Mouse (Mus musculus) midbrain, embryonic 16.5 days (tissue): ENCODE measurements around the gene Rorc. TPM values are rescaled to one million over a fixed set of nuclear protein-coding genes. Genes with fewer than 3 reads are reported as not detected.

Source experiments
- ATAC-seq: fragments of 200-750 bp; cut with Nextera tagmentation; 2 replicates; pipeline ENCODE4 v1.8.0; 2017; ENCODE audit warnings: moderate TSS enrichment
- H3K27ac ChIP-seq: fragments of 300-500 bp; sonication (generic); 2 replicates; pipeline ENCODE4 v1.5.1; 2014; ENCODE audit warnings: mild to moderate bottlenecking, low read length, mixed read lengths
- H3K27me3 ChIP-seq: fragments of 300-500 bp; sonication (generic); 2 replicates; pipeline ENCODE4 v1.6.1; 2014; ENCODE audit warnings: low read depth, low read length, mixed read lengths; ENCODE audit not compliant: control insufficient read depth, insufficient read depth
- H3K36me3 ChIP-seq: fragments of 300-500 bp; sonication (generic); 2 replicates; pipeline ENCODE4 v1.6.1; 2014; ENCODE audit warnings: mild to moderate bottlenecking, low read length, moderate library complexity, mixed read lengths; ENCODE audit not compliant: control insufficient read depth, insufficient read depth
- H3K4me1 ChIP-seq: fragments of 300-500 bp; sonication (generic); 2 replicates; pipeline ENCODE4 v1.6.1; 2014; ENCODE audit warnings: mild to moderate bottlenecking, low read length, mixed read lengths; ENCODE audit not compliant: control insufficient read depth, insufficient read depth
- H3K4me2 ChIP-seq: fragments of 300-500 bp; sonication (generic); 2 replicates; pipeline ENCODE4 v1.6.1; 2014; ENCODE audit warnings: mild to moderate bottlenecking, low read length, mixed read lengths
- H3K4me3 ChIP-seq: fragments of 300-500 bp; sonication (generic); 2 replicates; pipeline ENCODE4 v1.5.1; 2014; ENCODE audit warnings: low read depth, mild to moderate bottlenecking, low read length, moderate library complexity, mixed read lengths
- H3K9ac ChIP-seq: fragments of 300-500 bp; sonication (generic); 2 replicates; pipeline ENCODE4 v1.6.1; 2014; ENCODE audit warnings: low read depth, low read length, mixed read lengths
- H3K9me3 ChIP-seq: fragments of 300-500 bp; sonication (generic); replicated peaks from 2 replicates; pipeline ENCODE4 v1.6.1; 2014; ENCODE audit warnings: mild to moderate bottlenecking, low read length, mixed read lengths; ENCODE audit not compliant: control insufficient read depth, poor library complexity, severe bottlenecking
- WGBS: fragments of 180-500 bp; shearing (Covaris S2); extraction: QIAGEN DNeasy Blood & Tissue Kit; methylation state at CpG from one replicate; pipeline ENCODE4 v1.1.7; 2014; 5-methylcytosine and 5-hydroxymethylcytosine counted together
- polyA plus RNA-seq: library from polyadenylated mRNA; unstranded; fragments of >200 nt; fragmentation: Nextera tagmentation; extraction: Ambion mirVana; gene quantifications from 2 replicates; pipeline ENCODE4 v1.2.1, GENCODE M21; 2015

Rorc gene
- polyA plus RNA-seq, 1 experiment from 2014 or later: 0.49 TPM

- WGBS: 84% methylated on average over 5 of the region's 5 CpGs
- ATAC-seq: no peak
Observed at GRCm38 (mm10) chr3:94382308-94382707, 9.7 kb downstream of the Rorc start.

GRCm38 (mm10) chr3:94383476-94383875, 10.9 kb downstream of the Rorc start:
- Histone ChIP-seq H3K4me1 (no peaks in the 10 kb centered on the region), H3K27ac (no peak overlapping the region), H3K27me3 (no peaks in the 10 kb centered on the region), H3K9ac (no peak overlapping the region), H3K36me3 (no peaks in the 10 kb centered on the region), H3K4me3 (no peak overlapping the region), H3K9me3 (no peaks in the 10 kb centered on the region), H3K4me2 (no peak overlapping the region)
- ATAC-seq: no peak
- WGBS: 61% methylated on average over 3 of the region's 3 CpGs

More at GRCm38 (mm10) chr3:94382308-94382707, 9.7 kb downstream of the Rorc start:
- Histone ChIP-seq H3K36me3 (no peaks in the 10 kb centered on the region), H3K9me3 (no peaks in the 10 kb centered on the region), H3K27ac (no peak overlapping the region), H3K4me2 (no peak overlapping the region), H3K4me3 (no peak overlapping the region), H3K27me3 (no peaks in the 10 kb centered on the region), H3K9ac (no peak overlapping the region), H3K4me1 (no peaks in the 10 kb centered on the region)

GRCm38 (mm10) chr3:94386671-94387070, 14.1 kb downstream of the Rorc start:
- H3K9ac ChIP-seq: no peak overlapping the region
- H3K9me3 ChIP-seq: no peaks in the 10 kb centered on the region
- H3K4me1 ChIP-seq: no peaks in the 10 kb centered on the region
- WGBS: 63% methylated on average over 4 of the region's 4 CpGs
- no peaks in the 10 kb centered on the region for H3K27me3 ChIP-seq
- no peak for ATAC-seq
- H3K27ac ChIP-seq: no peak overlapping the region
- no peak overlapping the region for H3K4me3 ChIP-seq
- H3K36me3 ChIP-seq: no peaks in the 10 kb centered on the region
- H3K4me2 ChIP-seq: no peak overlapping the region

- H3K9me3 ChIP-seq: no peaks in the 10 kb centered on the region
- WGBS: 94% methylated on average over 10 of the region's 10 CpGs
- no peaks in the 10 kb centered on the region for H3K4me1 ChIP-seq
- no peaks in the 10 kb centered on the region for H3K36me3 ChIP-seq
- H3K27me3 ChIP-seq: no peaks in the 10 kb centered on the region
- H3K4me2 ChIP-seq: no peak overlapping the region
- no peak for ATAC-seq
- H3K9ac ChIP-seq: no peak overlapping the region
- no peak overlapping the region for H3K27ac ChIP-seq
- no peak overlapping the region for H3K4me3 ChIP-seq
Observed at GRCm38 (mm10) chr3:94387391-94387790, 14.8 kb downstream of the Rorc start.

- 84% methylated on average over 5 of the region's 5 CpGs for WGBS
- no peak for ATAC-seq
Observed at GRCm38 (mm10) chr3:94388047-94388446, 15.5 kb downstream of the Rorc start.

GRCm38 (mm10) chr3:94389420-94389819, 16.8 kb downstream of the Rorc start:
- H3K4me2 ChIP-seq: no peak overlapping the region
- ATAC-seq: no peak
- H3K9ac ChIP-seq: no peak overlapping the region
- no peaks in the 10 kb centered on the region for H3K4me1 ChIP-seq
- H3K27ac ChIP-seq: no peak overlapping the region
- H3K36me3 ChIP-seq: no peaks in the 10 kb centered on the region
- H3K4me3 ChIP-seq: no peak overlapping the region
- H3K27me3 ChIP-seq: no peaks in the 10 kb centered on the region
- 96% methylated on average over 16 of the region's 16 CpGs for WGBS
- H3K9me3 ChIP-seq: no peaks in the 10 kb centered on the region

More at GRCm38 (mm10) chr3:94388047-94388446, 15.5 kb downstream of the Rorc start:
- Histone ChIP-seq H3K27me3 (no peaks in the 10 kb centered on the region), H3K4me3 (no peak overlapping the region), H3K4me1 (no peaks in the 10 kb centered on the region), H3K4me2 (no peak overlapping the region), H3K27ac (no peak overlapping the region), H3K36me3 (no peaks in the 10 kb centered on the region), H3K9ac (no peak overlapping the region), H3K9me3 (no peaks in the 10 kb centered on the region)

GRCm38 (mm10) chr3:94391001-94391400, 18.4 kb downstream of the Rorc start:
- no peak overlapping the region for H3K27ac ChIP-seq
- H3K27me3 ChIP-seq: no peaks in the 10 kb centered on the region
- no peaks in the 10 kb centered on the region for H3K9me3 ChIP-seq
- no peaks in the 10 kb centered on the region for H3K36me3 ChIP-seq
- no peak overlapping the region for H3K4me3 ChIP-seq
- no peak overlapping the region for H3K9ac ChIP-seq
- ATAC-seq: no peak
- no peak overlapping the region for H3K4me2 ChIP-seq
- no peaks in the 10 kb centered on the region for H3K4me1 ChIP-seq
- 84% methylated on average over 5 of the region's 5 CpGs for WGBS

GRCm38 (mm10) chr3:94392128-94392527, 19.5 kb downstream of the Rorc start:
- no peaks in the 10 kb centered on the region for H3K36me3 ChIP-seq
- no peak overlapping the region for H3K4me3 ChIP-seq
- no peaks in the 10 kb centered on the region for H3K4me1 ChIP-seq
- WGBS: 89% methylated on average over 2 of the region's 2 CpGs
- no peak for ATAC-seq
- no peak overlapping the region for H3K9ac ChIP-seq
- no peaks in the 10 kb centered on the region for H3K9me3 ChIP-seq
- no peaks in the 10 kb centered on the region; the same call in 1 of the 2 replicates for H3K27me3 ChIP-seq
- H3K27ac ChIP-seq: no peak overlapping the region
- H3K4me2 ChIP-seq: no peak overlapping the region

GRCm38 (mm10) chr3:94393049-94393448, 20.5 kb downstream of the Rorc start:
- H3K9ac ChIP-seq: no peak overlapping the region
- H3K9me3 ChIP-seq: no peaks in the 10 kb centered on the region
- no peak overlapping the region for H3K4me3 ChIP-seq
- H3K27ac ChIP-seq: no peak overlapping the region
- no peak for ATAC-seq
- no peaks in the 10 kb centered on the region for H3K36me3 ChIP-seq
- 76% methylated on average over 4 of the region's 4 CpGs for WGBS
- H3K4me1 ChIP-seq: no peaks in the 10 kb centered on the region
- no peak overlapping the region for H3K4me2 ChIP-seq
- peaks cover 2% of the 10 kb centered on the region for H3K27me3 ChIP-seq
